Mouse (Mus musculus) right cerebral cortex, adult 18-20 months (tissue): Measurements from ENCODE around the gene Gm8882.
"Not testable (repeated sequence)": the region's sequence is repeated elsewhere in the genome, so short reads cannot be mapped to it uniquely, and the experiment has no call there.

Source experiments
- DNase-seq: peaks from one replicate; pipeline ENCODE4 v3.0.0; 2022; ENCODE audit warnings: mixed read lengths

Gene Gm8882

GRCm38 (mm10) chr6:132364034-132364433 is at the start of gene Gm8882:
Gene Gm8882, minus strand, starts transcription at chr6:132364134.
- not testable (repeated sequence) for DNase-seq

DNA sequence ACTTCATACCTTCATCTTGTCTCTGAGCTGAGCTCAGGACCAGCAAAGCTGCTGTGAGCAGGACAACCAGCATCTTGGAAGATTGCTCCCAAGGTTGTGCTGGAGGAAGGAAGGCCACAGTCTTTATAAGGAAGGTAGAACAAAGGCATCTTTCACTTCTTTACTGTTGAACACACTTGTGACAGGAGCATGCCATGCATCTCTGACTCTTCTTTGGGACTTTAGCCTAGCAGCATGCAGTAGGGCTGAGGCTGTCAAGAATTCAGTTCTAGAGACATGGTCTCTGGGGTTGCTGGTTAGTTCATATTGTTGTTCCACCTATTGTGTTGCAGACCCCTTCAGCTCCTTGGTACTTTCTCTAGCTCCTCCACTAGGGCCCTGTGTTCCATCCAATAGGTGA is 49.3 kb downstream of the Gm8882 start, which contains the start of gene Prpmp5:
Gene Prpmp5, minus strand, starts transcription at position 101 of the 400 bp plus-strand sequence.
- DNase-seq: not testable (repeated sequence)
